Mouse (Mus musculus): ENCODE measurements at regions not wholly inside any gene's neighbourhood (a gene's known extent, or its start where the extent isn't known, plus 50 kb on each side); places are given as distances from the start of the nearest gene placed in this dataset.

- Histone ChIP-seq H3K27ac (replicated peaks) (no peak overlapping the region), H3K9me3 (ENCODE audit: control insufficient read depth, low read length) (no peaks in the 10 kb centered on the region), H3K9ac (ENCODE audit: low read length) (no peak overlapping the region), H3K4me3 (ENCODE audit: low read depth, low read length) (no peak overlapping the region), H3K4me1 (replicated peaks; ENCODE audit: control insufficient read depth, insufficient read depth) (no peaks in the 10 kb centered on the region), H3K4me2 (replicated peaks; ENCODE audit: low read depth) (no peak overlapping the region), H3K36me3 (ENCODE audit: control insufficient read depth, insufficient read depth, low read length) (no peaks in the 10 kb centered on the region), H3K27me3 (ENCODE audit: control insufficient read depth, insufficient read depth, low read length) (no peaks in the 10 kb centered on the region)
- no peak for TF ChIP-seq EP300 (optimal IDR thresholded peaks at IDR 0.05)
- peak; percentile 88 for TF ChIP-seq CTCF (IDR thresholded peaks at IDR 0.05; ENCODE audit: low read depth)
- DNase-seq (ENCODE audit: low spot score) = peak; percentile 49
- ATAC-seq (ENCODE audit: low FRiP score, low TSS enrichment) = no peak
- 40% methylated on average over 4 of the region's 4 CpGs for WGBS
These were observed 68.1 kb upstream of the Tyrp1 start for GRCm38 (mm10) chr4:80765781-80766180.

DNA sequence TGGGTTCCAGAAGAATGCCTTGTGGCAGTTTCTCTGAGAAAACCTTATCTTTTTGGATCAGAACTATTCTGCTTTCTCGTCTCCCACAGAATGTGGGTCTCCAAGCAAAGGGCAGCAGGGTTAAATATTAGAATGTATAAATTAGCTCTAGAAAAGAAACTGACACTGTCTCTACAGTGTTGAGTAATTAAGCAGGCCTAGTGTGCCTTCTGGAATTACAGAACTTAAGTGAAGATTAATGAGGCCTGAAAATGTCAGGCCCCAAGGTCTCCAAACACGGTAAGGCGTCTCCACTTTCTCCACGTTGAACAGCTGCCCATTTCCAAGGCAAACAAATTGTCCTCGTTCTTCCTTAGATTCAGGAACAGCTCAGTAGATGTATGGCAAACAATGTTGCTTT, 66.5 kb upstream of the Tyrp1 start:
- H3K4me1 ChIP-seq (replicated peaks; ENCODE audit: control insufficient read depth, insufficient read depth) = no peaks in the 10 kb centered on the region
- H3K27me3 ChIP-seq (ENCODE audit: control insufficient read depth, insufficient read depth, low read length) = no peaks in the 10 kb centered on the region
- ATAC-seq (ENCODE audit: low FRiP score, low TSS enrichment) (no peak), DNase-seq (ENCODE audit: low spot score) (no peak)
- H3K36me3 ChIP-seq (ENCODE audit: control insufficient read depth, insufficient read depth, low read length) = no peaks in the 10 kb centered on the region
- H3K4me2 ChIP-seq (replicated peaks; ENCODE audit: low read depth) = no peak overlapping the region
- no peak for TF ChIP-seq CTCF (IDR thresholded peaks at IDR 0.05; ENCODE audit: low read depth)
- no peak for TF ChIP-seq EP300 (optimal IDR thresholded peaks at IDR 0.05)
- WGBS = 31% methylated on average over 5 of the region's 5 CpGs
- no peak overlapping the region for H3K9ac ChIP-seq (ENCODE audit: low read length)
- no peak overlapping the region for H3K27ac ChIP-seq (replicated peaks)
- no peak overlapping the region for H3K4me3 ChIP-seq (ENCODE audit: low read depth, low read length)
- H3K9me3 ChIP-seq (ENCODE audit: control insufficient read depth, low read length) = no peaks in the 10 kb centered on the region
